Mouse (Mus musculus): Measurements from ENCODE around the gene Srbd1.

The Srbd1 gene

DNA sequence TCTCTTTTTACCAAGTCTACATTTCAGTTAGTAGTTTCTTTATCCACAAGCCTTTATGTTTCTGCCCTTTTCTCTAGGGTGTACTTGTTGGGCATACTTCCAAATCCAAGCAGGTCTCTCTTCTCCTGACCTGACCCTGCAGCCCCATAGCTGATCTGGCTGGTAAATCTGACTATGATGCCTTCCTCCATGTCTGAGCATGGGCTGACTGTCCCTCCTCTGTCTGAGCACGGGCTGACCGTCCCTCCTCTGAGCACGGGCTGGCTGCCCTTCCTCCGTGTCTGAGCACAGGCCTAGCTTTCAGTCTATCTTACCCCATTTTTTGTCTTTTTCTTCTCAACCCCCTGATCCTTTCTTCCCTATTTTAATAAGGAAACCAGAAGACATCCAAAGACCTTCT, 162.7 kb downstream of the Srbd1 start:
- no peak for DNase-seq (ENCODE audit: low read depth)

DNA sequence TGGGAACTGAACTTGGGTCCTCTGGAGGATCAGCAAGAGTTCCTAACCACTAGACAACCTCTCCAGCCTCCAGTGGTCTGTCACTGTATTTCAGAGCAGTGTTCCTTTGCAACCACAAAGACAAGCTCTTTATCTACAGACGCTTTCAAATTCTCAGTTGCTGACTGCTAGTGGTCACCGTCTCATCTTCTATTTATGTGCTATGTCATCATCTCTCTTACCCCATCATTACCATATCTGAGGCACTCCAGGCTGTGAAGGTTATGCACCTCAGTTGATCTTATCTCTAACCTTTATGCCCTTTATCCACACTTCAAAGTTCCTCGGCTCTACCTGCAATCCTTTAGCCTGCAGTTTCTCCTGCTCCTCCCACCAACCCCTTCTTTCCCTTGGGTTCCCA, 163.1 kb downstream of the Srbd1 start:
- DNase-seq (ENCODE audit: low read depth) = no peak

DNA sequence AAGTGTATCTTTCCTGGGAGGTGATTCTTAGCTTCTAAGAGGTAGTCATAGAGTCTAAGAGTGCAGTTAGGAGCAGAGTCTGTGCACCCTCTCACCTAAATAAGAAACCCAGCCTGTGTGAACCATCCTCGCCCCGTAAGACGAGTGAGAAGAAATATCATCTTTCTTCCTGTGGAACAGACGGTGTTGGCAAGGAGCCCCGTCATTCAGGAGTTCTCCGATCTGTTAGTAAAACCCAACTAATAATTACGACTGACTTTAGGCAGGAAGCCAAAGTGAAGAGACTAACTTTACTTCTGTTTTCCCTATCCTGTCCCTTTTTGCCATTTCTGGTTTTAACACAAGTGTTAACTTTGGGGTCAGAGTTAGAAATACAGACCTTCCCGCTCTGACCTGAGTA, 166.1 kb downstream of the Srbd1 start:
- no peak for DNase-seq (ENCODE audit: low read depth)

DNA sequence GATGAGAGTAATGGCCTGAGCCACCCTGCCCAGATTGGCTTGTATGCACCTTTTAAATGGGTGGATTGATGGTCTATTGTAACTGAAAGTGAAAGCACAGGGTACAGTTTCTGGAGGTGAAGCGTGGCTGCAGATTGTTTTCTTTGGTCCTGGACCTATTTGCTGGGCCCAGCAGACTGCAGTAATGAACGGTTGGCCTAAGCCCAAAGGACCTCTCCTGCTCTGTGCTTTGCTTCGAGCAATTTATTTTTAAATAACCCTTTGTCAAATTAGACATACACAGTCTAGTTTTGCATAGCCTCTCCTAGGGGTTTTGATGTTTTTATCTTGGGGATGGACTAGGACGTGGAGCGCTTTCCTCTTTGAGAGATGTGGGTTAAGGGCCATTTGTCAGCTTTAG, 169.9 kb downstream of the Srbd1 start:
- peak; percentile 15 for DNase-seq (ENCODE audit: low read depth)

DNA sequence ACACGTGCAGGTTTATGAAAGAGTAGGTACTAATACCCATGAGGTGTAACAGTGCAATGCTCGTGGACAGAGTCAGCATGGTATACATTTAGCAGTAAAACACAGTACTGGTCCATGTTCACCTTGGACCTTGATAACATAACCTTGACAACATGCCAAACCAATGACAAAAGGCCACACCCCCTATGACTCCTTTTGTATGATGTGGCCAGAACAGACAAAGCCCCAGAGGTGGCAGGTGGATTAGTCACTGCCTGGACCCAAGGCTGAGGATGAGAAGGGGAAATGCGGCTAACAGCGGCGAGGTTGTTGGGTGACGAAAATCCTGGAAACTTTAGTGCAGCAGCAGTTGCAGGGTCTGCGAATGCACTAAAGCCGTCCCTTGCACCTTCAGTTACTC, 170.4 kb downstream of the Srbd1 start:
- DNase-seq (ENCODE audit: low read depth) = no peak

DNA sequence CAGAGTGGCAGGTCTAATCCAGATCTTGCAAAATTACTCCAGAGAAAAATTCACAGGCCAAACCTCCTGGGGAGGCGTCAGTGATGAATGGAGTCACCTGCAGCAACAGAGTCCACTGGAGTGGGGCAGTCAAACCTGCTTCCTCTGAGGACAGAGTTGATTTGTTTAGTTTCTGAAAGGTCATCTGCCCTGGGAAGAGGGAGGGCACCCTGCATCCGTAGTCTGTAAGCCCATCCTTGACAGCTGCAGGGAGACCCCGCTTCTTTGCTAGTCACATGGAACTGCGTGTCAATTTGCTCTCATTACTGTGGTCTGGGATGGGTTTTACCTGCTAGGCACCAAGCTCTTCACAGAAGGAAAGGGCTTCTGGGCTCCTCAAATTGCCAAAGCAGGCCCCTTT, 173.9 kb downstream of the Srbd1 start:
- DNase-seq (ENCODE audit: low read depth) = no peak

DNA sequence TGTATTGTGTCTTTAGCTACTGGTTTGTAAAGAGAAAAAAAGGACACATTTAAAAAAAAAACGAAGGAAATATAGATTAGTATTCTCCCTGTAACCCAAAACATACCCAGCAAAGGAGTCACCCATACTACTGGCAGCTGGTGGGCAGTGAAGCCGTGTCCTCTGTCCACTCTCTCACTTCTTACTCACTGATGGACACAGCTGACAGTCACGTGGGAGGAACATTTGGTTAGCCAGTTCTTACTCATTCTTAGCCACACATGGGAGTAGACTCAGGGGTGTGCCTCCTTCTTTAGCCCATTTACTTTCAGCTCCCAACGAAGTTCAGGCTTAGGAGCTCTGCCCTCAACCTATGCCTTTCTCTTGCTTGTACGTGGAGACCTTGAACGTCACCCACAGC, 183.3 kb downstream of the Srbd1 start:
- no peak for DNase-seq (ENCODE audit: low read depth)

DNA sequence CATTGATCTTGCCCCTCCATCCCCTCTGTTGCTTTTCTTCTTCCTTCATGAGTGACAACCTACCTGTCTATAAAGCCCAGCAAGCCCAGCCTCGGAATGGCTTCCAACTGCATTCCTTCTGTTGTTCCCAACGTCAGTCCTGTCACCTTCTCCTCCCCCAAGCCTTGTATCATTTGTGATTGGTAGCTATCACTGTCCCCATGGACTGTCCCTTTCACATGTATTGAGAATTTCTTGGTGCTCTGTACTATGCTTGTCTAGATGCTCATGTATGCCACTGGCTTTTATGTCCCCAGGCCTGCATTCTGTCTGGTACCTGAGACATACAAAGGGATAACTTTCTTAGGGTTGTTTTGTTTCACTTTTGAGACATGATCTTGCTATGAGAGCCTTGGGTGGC, 193.2 kb downstream of the Srbd1 start:
- no peak for DNase-seq (ENCODE audit: low read depth)

DNA sequence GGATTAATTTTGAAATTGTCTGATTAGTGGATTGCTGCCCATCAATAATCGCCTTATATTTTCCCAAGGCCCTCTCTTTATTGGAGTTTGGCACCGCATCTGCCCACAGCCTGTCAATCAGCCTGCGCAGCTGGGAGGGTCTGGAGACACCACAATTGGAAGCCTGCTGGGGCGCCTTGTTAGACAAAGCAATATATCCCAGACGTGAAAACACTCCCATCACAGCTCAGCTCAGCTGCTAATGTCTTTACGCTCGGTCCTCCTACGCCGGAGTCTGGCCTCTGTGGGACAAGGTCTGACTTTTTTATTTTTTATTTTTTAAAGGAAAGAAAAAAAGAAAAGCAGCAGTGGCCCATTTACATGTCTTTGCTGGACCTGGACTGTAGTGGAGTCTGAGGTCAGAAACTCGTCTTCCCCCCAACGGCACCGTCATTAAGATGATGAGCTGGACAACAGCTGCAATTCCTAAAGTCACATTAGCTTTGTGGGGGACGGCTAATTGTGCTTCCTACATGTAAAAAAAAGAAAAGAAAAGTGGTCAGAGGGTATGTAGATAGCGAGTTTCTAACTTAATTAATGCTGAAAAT, 195.0 kb downstream of the Srbd1 start:
- DNase-seq (ENCODE audit: low read depth) = no peak

DNA sequence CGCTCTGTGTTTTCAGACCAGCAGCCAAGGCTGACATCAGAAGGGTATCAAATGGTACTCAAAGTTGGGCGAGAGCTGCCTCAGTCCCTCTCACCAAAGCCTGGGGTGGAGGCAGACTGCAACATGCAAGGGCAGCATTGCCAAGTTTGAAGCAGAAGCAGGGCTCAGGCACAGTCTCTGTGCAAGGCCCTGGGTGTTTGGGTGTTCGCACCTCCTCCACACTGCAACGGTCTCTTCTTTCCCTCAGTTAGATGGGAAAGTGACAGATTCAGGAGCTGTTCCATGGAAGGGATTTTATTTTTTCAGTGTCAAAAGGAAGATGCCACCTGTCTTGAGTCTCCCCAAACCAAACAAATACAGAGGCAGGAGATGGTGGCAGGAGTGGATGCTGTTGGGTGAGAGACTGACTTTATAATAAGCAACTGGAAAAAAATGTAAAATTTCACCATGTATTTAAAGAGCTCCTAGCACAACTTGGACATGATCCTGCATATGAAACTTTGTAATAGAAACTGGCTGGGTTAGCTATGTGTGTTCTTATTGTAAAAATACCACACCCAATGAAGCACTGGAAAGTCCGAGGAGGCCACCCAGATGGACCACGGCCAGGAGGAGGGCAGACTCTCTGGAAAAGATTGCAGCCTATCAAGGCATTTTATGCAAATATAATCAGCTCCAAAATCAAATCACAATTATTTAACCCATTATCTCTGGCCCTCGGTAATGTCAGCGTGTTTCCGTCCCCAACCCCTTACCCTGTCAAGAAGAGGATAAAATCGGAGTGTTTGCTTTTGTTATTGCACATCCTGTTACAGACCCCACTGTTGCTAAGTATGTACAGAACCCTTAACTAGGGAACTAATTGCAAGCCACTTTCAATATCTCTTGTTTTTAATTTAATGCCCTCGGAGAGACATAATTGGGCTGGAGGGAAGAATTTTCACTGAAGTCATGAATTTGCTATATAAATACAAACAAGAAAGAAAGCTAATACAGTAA, 195.8 kb downstream of the Srbd1 start:
- no peak for DNase-seq (ENCODE audit: low read depth)

DNA sequence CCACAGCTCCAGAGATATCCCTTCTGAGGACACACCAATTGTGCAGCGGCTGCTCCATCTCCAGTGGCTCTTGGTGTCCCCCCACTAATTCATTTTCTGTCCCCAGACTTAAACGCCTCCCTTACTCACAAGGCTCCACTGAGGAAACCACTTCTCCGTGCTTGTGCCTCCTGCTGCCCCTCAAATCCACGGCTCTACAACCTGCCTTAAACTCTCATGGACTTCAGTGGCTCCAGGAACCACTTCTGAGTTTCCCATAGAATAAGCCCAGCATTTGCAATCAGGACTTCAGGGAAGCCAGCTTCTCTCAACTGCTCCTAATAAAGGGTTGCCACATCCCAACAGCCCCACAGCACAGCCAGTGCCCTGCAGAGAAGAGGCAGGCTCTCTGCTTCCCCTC, 200.2 kb downstream of the Srbd1 start:
- no peak for DNase-seq (ENCODE audit: low read depth)

DNA sequence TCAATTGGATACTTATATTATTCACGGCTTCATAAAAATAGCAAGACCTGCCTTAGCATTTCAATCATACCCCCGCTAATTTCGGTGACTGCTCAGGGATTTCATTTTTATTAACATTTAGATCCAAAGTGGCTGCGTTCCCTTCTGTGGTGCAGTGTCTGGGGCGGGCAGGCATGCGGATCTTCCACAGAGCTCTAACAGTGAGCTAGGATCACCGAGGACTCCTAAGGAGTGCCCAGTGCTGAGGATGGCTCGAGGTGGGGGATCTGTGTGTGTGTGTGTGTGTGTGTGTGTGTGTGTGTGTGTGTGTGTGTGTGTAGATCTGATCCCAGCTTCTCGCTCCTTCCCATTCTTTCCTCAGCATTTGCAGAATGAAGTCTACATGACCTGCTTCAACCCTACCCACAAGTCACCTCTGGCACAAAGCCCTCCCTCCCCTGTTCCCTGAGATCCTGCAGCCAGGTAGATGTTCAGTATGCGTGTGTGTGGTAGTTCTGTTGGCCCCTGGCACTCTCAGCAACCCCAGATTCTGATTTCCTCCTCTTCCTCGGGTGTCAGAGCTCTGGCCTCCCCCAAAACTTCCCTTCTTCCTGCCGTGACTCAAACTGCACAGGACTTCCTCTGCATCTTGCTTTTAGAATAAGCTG, 200.9 kb downstream of the Srbd1 start:
- DNase-seq (ENCODE audit: low read depth) = no peak

DNA sequence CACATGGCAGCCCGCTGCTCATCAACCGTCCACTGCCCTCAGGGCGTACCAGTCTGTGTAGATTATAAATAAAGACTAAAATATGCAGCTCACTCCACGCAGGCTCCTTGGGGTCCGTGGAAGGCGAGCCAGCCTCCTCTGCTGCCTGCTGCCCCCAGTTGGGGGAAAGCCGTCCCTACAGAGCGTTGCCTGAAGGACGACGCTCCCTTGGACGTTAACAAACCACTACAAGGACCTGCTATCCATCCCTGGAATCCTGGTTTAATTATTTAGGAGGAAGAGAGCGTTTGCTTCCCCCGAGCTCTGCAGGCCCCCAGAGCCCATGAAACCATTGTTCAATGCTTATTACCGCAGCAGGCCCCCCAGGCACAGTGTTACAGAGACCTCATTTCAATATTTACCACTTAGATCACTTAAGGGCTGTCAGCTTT, 201.4 kb downstream of the Srbd1 start:
- DNase-seq (ENCODE audit: low read depth) = no peak

DNA sequence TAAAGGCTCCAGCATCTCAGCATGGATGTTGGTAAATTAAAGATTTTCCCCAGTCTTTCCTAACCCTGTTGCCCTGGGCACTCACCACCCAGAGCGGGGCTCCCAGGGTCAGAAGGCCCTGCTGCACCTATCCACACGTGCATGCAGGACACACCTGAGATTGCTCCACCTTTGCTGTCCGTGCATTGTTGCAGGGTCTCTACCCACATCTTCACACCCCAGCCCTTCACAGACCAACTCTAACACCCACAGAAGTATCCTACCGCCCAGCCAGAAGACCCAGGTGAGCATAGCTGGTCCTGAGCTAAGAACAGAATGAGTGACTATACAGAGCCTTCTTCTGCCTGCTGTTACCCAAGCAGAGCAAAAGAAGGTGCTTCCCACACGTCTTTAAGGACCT, 201.9 kb downstream of the Srbd1 start:
- no peak for DNase-seq (ENCODE audit: low read depth)

DNA sequence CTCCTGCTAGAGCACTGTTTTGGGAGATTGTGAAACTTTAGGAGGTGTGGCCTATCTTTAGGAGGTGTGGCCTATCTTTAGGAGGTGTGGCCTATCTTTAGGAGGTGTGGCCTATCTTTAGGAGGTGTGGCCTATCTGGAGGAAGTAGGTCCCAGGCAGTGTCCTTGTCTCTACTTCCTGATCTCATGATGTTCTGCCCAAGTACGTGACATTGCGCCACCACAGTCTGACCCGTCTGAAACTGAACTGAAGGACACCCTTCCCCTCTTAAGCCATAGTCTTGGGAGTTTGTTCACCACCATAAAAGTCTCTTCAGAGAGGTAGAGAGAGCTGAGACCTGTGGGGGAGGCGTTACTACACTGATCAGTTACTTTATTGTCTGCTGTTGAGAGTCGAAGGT, 202.9 kb downstream of the Srbd1 start:
- DNase-seq (ENCODE audit: low read depth) = no peak

DNA sequence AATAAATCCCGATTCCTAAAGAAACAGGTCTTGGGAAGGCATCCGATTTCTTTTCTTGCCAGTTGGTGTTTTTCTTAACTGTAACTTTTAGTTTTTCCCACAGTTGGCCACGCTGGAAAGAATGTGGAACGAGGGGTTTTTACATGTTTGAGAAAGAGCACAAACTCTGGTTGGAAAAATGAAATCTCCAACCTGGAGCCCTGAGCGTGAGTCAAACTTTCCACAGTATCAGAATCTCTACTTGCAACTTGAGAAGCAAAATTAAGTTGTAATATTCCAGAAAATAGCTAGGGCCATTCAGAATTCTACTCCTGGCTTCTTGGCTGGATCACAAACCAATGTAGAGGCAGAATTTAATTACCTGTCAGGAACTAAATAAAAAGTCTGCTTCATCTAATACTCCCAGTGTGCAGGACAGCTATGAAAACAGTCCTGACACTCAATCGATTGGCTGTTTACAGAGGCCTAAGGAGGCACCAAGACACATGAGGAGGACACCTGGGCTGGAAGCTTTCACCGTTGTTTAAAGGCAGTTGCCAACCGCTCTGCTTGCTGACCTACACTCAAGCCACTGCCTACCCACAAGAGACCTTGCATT, 203.7 kb downstream of the Srbd1 start:
- DNase-seq (ENCODE audit: low read depth) = no peak

DNA sequence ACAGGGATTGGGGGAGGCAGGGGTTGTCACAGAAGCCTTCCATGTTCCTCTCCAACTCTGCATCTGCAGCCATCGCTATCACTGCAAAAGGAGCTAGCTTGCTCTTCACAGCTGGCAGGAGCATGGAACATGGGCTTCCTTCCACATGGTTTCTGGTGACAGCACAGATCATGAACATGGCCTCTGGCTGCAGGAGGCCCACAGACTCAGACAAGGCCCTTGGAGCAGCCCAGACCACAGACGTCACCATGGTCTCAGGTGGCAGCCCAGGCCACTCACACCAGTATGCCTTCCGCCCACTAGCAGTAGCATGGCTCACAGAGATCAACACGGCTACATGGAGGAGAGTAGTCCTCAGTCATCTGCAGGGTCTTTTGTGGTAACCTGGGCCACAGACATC, 207.8 kb downstream of the Srbd1 start:
- no peak for DNase-seq (ENCODE audit: low read depth)

DNA sequence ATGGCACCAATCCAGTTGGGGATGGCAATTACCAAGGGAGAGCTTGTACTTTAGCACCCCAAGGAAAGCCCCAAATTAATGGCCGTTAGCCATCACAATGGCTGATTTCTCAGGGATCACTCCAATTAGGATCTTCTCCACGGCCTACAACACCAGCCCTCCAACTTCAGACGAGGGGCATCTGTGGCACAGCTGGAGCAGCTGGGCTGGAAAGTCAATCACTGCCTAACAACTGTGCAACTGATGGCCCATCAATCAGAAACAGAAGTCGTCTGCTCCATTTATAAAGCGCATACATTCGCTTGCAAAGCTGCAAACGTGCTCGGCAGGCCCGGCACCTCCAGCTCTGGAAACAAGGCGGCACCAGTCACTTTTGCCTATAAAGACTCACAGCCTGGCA, 209.7 kb downstream of the Srbd1 start:
- no peak for DNase-seq (ENCODE audit: low read depth)
